Mouse (Mus musculus) hindbrain, embryonic 11.5 days (tissue): Measurements from ENCODE around the gene Cckbr. TPM values are rescaled to one million over a fixed set of nuclear protein-coding genes. Genes with fewer than 3 reads are reported as not detected.
A peak's percentile ranks its signal among the peaks of the same experiment; 100 is the strongest.
"Not testable (repeated sequence)": the region's sequence is repeated elsewhere in the genome, so short reads cannot be mapped to it uniquely, and the experiment has no call there.

ENCODE experiments used
- ATAC-seq: fragments of 200-750 bp; cut with Nextera tagmentation; 2 replicates; pipeline ENCODE4 v1.8.0; 2017; ENCODE audit warnings: mild to moderate bottlenecking, moderate TSS enrichment, moderate library complexity; ENCODE audit not compliant: low FRiP score
- DNase-seq: peaks from one replicate; pipeline ENCODE4 v3.0.0-alpha.2; 2015; ENCODE audit warnings: low spot score
- H3K27ac ChIP-seq: fragments of 300-500 bp; sonication (generic); 2 replicates; pipeline ENCODE4 v1.5.1; 2014; ENCODE audit warnings: mild to moderate bottlenecking, low read depth, low read length
- H3K27me3 ChIP-seq: fragments of 300-500 bp; sonication (generic); 2 replicates; pipeline ENCODE4 v1.6.1; 2014; ENCODE audit warnings: mild to moderate bottlenecking, low read length, moderate library complexity, mixed read lengths; ENCODE audit not compliant: control insufficient read depth, insufficient read depth
- H3K36me3 ChIP-seq: fragments of 300-500 bp; sonication (generic); 2 replicates; pipeline ENCODE4 v1.6.1; 2014; ENCODE audit warnings: mild to moderate bottlenecking, low read length, moderate library complexity, mixed read lengths; ENCODE audit not compliant: control insufficient read depth, insufficient read depth
- H3K4me1 ChIP-seq: fragments of 300-500 bp; sonication (generic); replicated peaks from 2 replicates; pipeline ENCODE4 v1.6.1; 2014; ENCODE audit warnings: low read length, mixed read lengths; ENCODE audit not compliant: control insufficient read depth, insufficient read depth
- H3K4me2 ChIP-seq: fragments of 300-500 bp; sonication (generic); replicated peaks from 2 replicates; pipeline ENCODE4 v1.6.1; 2014; ENCODE audit warnings: mild to moderate bottlenecking, low read depth, low read length
- H3K4me3 ChIP-seq: fragments of 300-500 bp; sonication (generic); 2 replicates; pipeline ENCODE4 v1.5.1; 2014; ENCODE audit warnings: low read depth, low read length
- H3K9ac ChIP-seq: fragments of 300-500 bp; sonication (generic); 2 replicates; pipeline ENCODE4 v1.6.1; 2014; ENCODE audit warnings: low read depth, low read length
- H3K9me3 ChIP-seq: fragments of 300-500 bp; sonication (generic); 2 replicates; pipeline ENCODE4 v1.6.1; 2016; ENCODE audit warnings: low read length; ENCODE audit not compliant: control insufficient read depth
- WGBS: fragments of 180-500 bp; shearing (Covaris S2); extraction: QIAGEN DNeasy Blood & Tissue Kit; methylation state at CpG from one replicate; pipeline ENCODE4 v1.1.7; 2014; 5-methylcytosine and 5-hydroxymethylcytosine counted together
- polyA plus RNA-seq: library from polyadenylated mRNA; unstranded; fragments of >200 nt; fragmentation: Nextera tagmentation; extraction: Ambion mirVana; gene quantifications from 2 replicates; pipeline ENCODE4 v1.2.1, GENCODE M21; 2014

The Cckbr gene
- polyA plus RNA-seq, 1 experiment from 2014 or later = 0.17 TPM

DNA sequence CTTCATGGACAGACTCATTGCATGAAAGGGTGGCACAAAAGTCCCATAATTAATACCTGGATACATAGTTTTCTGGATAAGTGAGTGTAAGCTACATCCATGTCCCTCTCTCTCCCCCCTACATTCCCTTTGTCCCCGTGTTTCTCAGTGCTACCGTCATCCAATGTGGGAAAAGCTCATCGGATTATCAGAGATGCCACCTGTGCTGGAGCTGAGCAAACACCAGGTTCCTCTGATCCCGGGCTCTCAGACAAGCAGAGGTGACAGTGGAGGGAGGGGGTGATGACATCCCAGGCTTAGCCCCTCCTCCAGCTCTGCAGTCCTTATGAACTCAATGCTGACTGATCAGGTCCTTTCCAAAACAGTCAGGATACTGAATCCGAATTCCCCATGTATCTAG lies 1.2 kb upstream of the Cckbr start:
- Histone ChIP-seq H3K4me2 (no peak overlapping the region), H3K4me3 (no peak overlapping the region), H3K27ac (no peak overlapping the region), H3K27me3 (peaks cover 15% of the 10 kb centered on the region), H3K9me3 (no peaks in the 10 kb centered on the region), H3K4me1 (no peaks in the 10 kb centered on the region), H3K36me3 (no peaks in the 10 kb centered on the region), H3K9ac (no peak overlapping the region)
- ATAC-seq (no peak), DNase-seq (no peak)
- WGBS = 29% methylated on average over 5 of the region's 5 CpGs

- peaks cover 15% of the 10 kb centered on the region for H3K27me3 ChIP-seq
- no peaks in the 10 kb centered on the region for H3K36me3 ChIP-seq
- 5% methylated on average over 11 of the region's 11 CpGs for WGBS
- no peaks in the 10 kb centered on the region for H3K4me1 ChIP-seq
- DNase-seq (no peak), ATAC-seq (peak; percentile 53; the same call in 1 of the 2 replicates)
- H3K9ac ChIP-seq = no peak overlapping the region
- peak overlapping the region; percentile 90 for H3K4me2 ChIP-seq
- H3K9me3 ChIP-seq = no peaks in the 10 kb centered on the region
- peak overlapping the region; percentile 43 for H3K4me3 ChIP-seq
- no peak overlapping the region for H3K27ac ChIP-seq
Measured at GRCm38 (mm10) chr7:105426051-105426450, 520 bp downstream of the Cckbr start.

DNA sequence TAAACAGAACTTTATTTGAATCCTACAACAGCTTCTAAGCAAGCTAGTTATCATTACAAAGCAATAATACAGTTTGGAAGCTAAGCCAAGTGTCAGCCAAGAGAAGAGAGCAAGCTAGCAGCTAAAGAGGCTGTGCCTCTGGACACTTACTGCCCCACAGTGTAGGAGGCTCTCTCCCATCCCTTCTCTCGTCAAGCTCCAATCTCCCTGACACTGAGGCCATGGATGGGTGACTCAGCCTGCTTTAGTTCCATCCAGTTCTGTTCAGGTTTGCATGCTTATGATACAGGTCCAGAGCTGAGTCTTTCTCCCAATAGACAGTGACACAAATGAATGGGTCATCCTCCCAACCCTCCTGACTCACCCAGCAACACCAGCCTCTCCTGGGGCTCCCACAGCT lies 6.5 kb downstream of the Cckbr start:
- ATAC-seq (no peak), DNase-seq (no peak)
- 69% methylated on average over 1 of the region's 1 CpGs for WGBS
- no peak overlapping the region for H3K4me3 ChIP-seq
- no peaks in the 10 kb centered on the region for H3K9me3 ChIP-seq
- H3K9ac ChIP-seq = no peak overlapping the region
- H3K4me2 ChIP-seq = no peak overlapping the region
- H3K27ac ChIP-seq = no peak overlapping the region
- H3K36me3 ChIP-seq = no peaks in the 10 kb centered on the region
- no peaks in the 10 kb centered on the region for H3K4me1 ChIP-seq
- no peaks in the 10 kb centered on the region for H3K27me3 ChIP-seq

DNA sequence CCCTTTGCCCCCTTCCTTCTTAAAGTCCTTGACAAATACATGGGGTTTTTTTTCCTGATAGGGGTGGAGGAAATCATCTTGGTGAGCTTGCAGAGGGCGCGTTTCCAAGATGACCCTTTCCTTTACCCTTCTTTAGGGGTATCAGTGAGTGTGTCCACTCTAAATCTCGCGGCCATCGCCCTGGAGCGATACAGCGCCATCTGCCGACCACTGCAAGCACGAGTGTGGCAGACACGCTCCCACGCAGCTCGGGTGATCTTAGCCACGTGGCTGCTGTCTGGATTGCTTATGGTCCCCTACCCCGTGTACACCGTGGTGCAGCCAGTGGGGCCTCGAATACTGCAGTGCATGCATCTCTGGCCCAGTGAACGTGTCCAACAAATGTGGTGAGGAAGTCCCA lies 8.3 kb downstream of the Cckbr start:
- Histone ChIP-seq H3K4me3 (no peak overlapping the region), H3K9me3 (no peaks in the 10 kb centered on the region), H3K4me1 (no peaks in the 10 kb centered on the region), H3K36me3 (no peaks in the 10 kb centered on the region), H3K27ac (no peak overlapping the region), H3K9ac (no peak overlapping the region), H3K4me2 (no peak overlapping the region), H3K27me3 (no peaks in the 10 kb centered on the region)
- DNase-seq (no peak), ATAC-seq (no peak)
- WGBS = 85% methylated on average over 17 of the region's 17 CpGs

DNA sequence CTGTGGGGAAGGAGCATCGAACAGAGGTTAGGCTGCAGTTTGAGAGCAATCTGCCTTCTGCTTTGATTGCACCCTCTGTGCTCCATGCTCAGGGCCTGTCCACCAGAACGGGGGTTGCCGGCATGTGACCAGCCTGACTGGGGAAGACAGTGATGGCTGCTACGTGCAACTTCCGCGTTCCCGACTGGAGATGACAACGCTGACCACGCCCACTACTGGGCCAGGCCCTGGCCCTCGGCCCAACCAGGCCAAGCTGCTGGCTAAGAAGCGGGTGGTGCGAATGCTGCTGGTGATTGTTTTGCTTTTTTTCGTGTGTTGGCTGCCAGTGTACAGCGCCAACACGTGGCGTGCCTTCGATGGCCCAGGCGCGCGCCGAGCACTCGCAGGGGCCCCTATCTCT lies 9.3 kb downstream of the Cckbr start:
- Histone ChIP-seq H3K9me3 (no peaks in the 10 kb centered on the region), H3K27ac (no peak overlapping the region), H3K4me2 (no peak overlapping the region), H3K9ac (no peak overlapping the region), H3K4me3 (no peak overlapping the region), H3K27me3 (no peaks in the 10 kb centered on the region), H3K36me3 (no peaks in the 10 kb centered on the region), H3K4me1 (no peaks in the 10 kb centered on the region)
- WGBS = 80% methylated on average over 22 of the region's 22 CpGs
- ATAC-seq = no peak
- DNase-seq = no peak

DNA sequence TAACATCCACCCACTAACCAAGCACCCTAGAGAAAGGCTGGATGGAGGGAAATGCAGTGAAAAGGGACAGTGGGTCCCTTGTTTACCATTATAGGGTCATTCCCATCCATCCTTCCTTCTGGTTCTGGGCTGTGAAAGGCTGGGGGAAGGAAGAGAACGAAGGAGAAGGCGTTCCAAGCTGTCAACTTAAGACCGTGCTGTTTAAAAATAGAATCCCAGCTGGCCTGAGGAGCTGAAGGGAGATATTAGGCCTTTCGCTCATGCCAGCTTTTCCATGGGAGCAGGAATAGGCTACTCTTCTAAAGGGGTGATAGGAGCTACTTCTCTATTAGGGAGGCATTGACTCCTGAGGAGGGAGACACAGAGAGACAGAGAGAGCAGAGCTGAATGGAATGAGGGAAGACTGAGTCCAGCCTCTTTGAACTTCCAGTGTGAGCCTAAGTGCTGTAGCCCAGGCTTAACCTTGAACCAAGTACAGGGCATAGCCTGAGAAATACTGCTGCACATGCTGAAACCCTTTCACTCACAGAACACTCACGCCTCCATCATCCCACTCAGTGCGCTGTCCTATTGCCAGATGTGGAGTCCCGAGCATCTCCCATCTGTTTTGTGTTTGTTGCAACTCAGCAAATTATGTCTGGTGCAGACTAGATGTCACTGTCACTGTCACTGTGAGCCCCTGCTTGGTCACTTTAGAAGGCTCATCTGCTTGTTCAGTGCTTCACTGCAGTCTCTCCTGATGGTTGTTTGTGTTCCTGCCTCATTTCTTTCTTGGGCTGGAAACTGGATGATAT lies 12.6 kb downstream of the Cckbr start:
- Histone ChIP-seq H3K4me2 (no peak overlapping the region), H3K27me3 (no peaks in the 10 kb centered on the region), H3K27ac (no peak overlapping the region), H3K36me3 (no peaks in the 10 kb centered on the region), H3K9me3 (no peaks in the 10 kb centered on the region), H3K9ac (no peak overlapping the region), H3K4me3 (no peak overlapping the region), H3K4me1 (no peaks in the 10 kb centered on the region)
- 82% methylated on average over 7 of the region's 7 CpGs for WGBS
- no peak for DNase-seq
- ATAC-seq = no peak

GRCm38 (mm10) chr7:105441426-105441825 lies 15.9 kb downstream of the Cckbr start:
- H3K36me3 ChIP-seq = no peaks in the 10 kb centered on the region
- no peak overlapping the region for H3K27ac ChIP-seq
- 69% methylated on average over 4 of the region's 4 CpGs for WGBS
- ATAC-seq (no peak), DNase-seq (no peak)
- no peaks in the 10 kb centered on the region for H3K27me3 ChIP-seq
- H3K9me3 ChIP-seq = no peaks in the 10 kb centered on the region
- no peak overlapping the region for H3K4me3 ChIP-seq
- H3K4me2 ChIP-seq = no peak overlapping the region
- H3K9ac ChIP-seq = no peak overlapping the region
- H3K4me1 ChIP-seq = no peaks in the 10 kb centered on the region

DNA sequence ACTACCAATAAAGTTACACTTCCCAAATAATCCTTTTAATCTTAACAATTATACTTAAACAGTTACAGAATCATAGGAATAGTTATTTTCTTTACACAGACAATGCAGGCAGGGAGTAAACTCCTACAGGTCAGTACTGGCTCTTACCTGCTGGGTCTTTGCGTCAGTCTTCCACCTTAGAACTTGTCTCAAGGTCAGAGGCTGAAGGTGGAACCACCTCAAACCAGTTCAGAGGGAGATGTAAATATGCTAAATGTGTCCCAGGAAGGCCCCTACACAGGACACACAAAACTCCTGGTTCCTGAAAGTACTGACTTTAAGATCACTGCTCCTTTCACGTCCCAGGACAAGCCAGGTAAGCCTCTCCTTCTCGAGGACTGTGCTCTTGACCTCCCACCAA lies 19.5 kb downstream of the Cckbr start:
- H3K36me3 ChIP-seq = no peaks in the 10 kb centered on the region
- WGBS = 82% methylated on average over 3 of the region's 3 CpGs

GRCm38 (mm10) chr7:105453345-105453744 lies 27.8 kb downstream of the Cckbr start:
- not testable (repeated sequence) for H3K27ac ChIP-seq, H3K4me3 ChIP-seq, ATAC-seq, H3K4me1 ChIP-seq, H3K9me3 ChIP-seq, H3K27me3 ChIP-seq, H3K36me3 ChIP-seq, DNase-seq, H3K9ac ChIP-seq, H3K4me2 ChIP-seq
- 95% methylated on average over 4 of the region's 4 CpGs for WGBS

More for the DNA sequence above, 19.5 kb downstream of the Cckbr start:
- no peak overlapping the region for H3K9ac ChIP-seq
- ATAC-seq = no peak
- H3K27me3 ChIP-seq = no peaks in the 10 kb centered on the region
- H3K27ac ChIP-seq = no peak overlapping the region
- no peaks in the 10 kb centered on the region for H3K9me3 ChIP-seq
- no peak for DNase-seq
- no peak overlapping the region for H3K4me2 ChIP-seq
- H3K4me1 ChIP-seq = no peaks in the 10 kb centered on the region
- no peak overlapping the region for H3K4me3 ChIP-seq
